Mouse (Mus musculus): ENCODE measurements around the gene Plekhh3.

Gene Plekhh3

DNA sequence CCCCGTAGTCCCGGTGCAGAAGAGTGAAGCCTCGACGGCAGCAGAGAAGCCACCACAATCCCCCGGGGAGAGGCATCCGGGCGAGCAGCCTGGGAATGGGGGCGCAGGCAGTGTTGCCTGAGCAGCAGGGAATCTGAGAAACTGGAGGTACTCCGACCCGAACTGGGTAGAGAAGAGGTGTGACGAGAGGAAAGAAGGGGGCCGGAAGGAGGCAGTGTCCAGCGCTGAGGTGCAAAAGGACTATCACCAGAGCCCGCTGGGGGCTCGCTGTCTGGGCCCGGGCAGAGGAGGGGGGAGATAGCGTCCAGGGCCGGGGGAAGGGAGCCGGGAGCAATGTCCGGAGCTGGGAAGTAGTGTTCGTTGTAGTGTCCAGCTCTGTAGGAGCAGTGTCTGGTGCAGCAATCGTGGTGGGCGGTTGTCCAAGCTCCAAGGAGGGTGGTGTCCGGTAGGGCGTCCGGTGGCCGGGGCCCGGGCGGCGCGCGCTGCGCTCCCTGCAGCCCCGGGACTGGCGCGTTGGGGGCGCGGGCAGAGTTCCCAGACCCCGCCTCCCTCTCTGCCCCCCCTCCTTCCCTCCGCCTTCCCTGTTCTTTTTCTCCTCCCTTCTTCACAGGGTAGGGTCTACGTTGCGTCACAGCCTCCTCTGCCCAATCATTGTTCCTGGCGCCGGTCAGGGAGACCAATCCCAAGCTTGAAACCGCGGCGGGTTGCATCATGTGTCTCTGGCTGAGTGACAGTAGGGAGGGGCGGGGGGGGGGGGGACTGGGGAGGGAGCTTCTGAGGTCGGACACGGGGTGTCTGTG, at the start of gene Plekhh3:
Gene Plekhh3, minus strand, starts transcription at position 541 of the 800 bp plus-strand sequence.
- in situ Hi-C loops (cut with MboI, MseI) = no loop called here

DNA sequence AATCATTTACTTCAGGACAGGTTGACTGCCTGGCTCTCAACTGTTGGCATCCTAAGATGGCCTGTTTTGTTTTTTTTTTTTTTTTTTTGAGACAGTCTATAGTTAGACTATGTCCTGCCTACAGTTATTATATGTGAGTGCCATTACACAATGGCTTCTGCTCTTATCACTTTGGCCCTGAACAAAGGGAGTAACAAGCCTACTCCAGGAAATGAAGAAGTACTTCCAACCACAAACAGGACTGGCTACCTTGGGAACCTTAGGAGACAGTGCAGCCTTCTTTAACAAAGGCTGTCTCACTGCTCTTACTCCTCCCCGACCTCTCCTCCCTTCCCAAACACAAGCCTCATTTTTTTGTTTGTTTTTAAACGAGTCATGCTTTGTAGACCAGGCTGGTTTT, 49.7 kb upstream of the Plekhh3 start:
- in situ Hi-C loops (cut with MboI, MseI) = no loop called here

DNA sequence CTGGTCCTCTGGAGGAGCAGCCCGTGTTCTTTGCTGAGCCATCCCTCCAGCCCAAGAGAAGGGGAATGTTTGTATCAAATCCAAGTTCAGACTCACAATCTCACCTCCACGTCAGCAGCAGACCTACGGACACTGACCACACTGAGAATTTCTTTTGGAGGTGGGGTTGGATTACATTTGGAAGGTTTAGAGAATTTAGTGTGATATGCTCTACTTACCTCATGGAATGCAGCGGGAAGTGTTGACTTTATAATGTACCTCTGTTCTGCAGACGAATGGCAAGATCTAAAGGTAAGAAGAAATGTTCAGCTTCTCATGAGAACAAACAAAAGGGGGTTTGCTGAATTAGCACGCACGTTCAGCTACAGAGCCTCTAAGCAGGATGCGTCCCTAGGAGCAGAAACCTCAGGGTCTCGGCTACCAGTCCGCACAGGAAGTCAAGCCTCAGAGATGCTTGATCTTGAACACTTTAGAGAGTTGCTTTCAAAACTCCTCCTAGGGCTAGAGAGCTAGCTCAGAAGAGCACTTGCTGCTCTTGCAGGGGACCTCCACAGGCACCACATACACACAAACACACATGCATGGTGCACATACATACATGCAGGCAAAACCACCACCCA, 47.4 kb upstream of the Plekhh3 start:
- in situ Hi-C loops (cut with MboI, MseI) = no loop called here

DNA sequence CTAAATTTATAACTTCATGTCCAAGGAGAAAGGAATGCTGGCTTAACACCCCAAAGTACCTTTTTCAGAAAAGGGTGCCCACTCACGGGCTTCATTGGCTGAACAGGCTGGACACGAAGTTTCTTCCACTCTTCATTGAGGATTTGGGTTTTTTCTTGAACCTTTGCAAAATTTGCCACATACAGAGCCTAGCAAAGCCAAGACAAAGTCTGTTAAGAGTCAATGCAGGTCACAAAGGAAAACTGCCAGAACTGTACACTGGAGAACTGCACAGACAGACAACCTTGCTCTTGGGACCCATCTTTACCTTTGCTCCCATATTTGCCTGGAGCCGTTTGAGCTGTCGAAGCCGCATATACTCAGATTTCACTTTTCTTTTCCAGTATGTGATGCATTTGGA, 45.8 kb upstream of the Plekhh3 start:
- in situ Hi-C loops (cut with MboI, MseI) = no loop called here

DNA sequence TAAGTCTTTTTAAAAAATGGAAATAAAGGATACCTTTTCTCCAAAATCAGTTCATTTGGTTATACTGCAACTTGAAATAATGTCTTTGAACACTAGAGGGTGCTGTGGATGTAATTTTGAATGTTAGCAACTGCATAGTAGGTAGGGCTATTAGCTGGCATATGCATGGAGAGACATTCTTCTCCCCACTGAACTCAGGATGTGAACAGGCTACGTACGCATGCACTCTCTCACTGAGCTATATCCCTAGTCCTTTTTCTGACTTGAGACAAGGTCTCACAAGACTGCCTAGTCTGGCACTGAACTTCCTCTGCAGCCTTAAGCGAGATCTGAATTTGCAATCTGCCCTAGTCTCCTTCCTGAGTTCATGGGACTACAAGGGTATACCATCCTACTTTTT, 40.8 kb upstream of the Plekhh3 start:
- in situ Hi-C loops (cut with MboI, MseI) = loop anchor here in 1 of 2 experiments (5.0 kb wide), 1 partner anchor 35 kb away; the partner anchor contains the start of gene Ramp2

DNA sequence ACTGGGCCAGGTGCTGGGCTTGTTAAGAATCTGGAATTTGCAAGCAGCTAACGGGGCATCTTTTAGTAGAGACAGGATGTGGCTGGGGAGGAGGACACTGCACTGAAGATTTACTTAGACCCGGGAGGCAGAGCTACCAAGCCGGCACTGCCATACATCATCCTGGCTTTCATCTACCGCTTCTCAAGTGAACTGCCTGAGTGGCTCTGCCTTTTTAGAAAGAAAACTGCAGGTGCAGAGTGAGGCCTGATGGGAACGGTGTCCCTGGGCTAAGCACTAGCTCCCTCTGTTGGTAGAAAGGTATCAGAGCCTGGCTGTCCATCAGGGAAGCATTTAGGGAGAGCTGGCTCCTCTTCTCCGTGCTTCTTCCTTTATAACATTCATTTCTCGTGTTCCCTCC, 29.8 kb upstream of the Plekhh3 start:
- in situ Hi-C loops (cut with MboI, MseI) = no loop called here

DNA sequence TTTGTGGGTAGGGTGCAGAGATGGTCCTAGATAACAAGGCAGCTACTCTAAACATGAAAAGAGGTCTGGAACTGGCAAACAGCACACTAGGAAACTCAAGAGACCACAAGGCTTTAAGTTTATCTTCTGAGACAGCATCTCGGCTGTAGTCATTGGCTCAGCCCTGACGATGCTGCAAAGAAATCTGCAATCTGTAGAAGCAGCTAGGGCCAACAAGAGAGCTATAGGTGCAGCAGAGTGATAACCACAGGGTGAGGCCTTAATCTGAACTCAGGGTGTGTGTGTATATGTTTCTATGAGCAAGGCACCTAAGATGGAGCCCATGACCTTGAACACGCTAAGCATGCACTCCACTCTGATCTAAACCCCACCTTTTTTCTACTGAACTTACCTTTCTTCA, 28.4 kb upstream of the Plekhh3 start:
- in situ Hi-C loops (cut with MboI, MseI) = loop anchor here in 1 of 2 experiments (10.0 kb wide), 1 partner anchor 825 kb away; the partner anchor contains the start of gene Mpp3

DNA sequence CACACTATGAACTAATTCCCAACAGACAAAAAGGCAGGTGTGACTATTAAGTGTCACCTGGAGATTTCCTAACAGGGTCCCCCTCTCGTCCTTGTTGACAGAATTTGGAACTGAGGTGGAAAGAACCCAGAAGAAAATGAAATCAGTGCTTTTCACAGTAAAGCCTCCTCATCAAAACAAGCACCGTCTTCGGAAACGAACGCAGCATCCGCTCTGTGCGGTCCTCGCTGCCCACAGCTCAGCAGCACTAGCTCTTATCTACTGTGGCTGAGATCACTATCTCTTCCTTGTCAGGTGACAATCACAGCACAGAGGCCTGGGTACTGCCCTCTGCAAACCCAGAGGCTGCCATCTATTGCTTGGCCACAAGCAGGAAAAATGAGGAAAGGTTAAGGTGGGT, 25.0 kb upstream of the Plekhh3 start:
- in situ Hi-C loops (cut with MboI, MseI) = loop anchor here in 1 of 2 experiments (10.0 kb wide), 1 partner anchor 829 kb away; the partner anchor contains the start of gene Mpp3

DNA sequence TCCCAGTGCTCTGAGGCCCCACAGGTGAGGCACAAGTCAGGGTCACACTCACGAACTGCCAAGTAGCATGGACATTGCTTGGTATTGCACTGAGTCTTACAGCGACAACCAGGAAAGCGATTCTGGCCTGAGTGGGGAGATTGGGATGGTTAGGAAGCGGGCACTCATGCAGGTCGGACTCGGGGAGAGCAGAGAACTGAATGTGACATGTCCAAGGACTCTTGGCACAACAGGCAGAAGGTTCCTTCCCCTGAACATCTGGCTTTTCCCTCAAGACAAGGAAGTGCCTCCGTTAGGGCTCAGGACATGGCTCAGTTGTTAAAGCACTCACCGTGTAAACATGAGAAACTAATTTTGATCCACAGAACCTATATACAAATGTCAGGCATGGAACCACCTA, 24.4 kb upstream of the Plekhh3 start:
- in situ Hi-C loops (cut with MboI, MseI) = loop anchor here in 1 of 2 experiments (10.0 kb wide), 1 partner anchor 829 kb away; the partner anchor contains the start of gene Mpp3

DNA sequence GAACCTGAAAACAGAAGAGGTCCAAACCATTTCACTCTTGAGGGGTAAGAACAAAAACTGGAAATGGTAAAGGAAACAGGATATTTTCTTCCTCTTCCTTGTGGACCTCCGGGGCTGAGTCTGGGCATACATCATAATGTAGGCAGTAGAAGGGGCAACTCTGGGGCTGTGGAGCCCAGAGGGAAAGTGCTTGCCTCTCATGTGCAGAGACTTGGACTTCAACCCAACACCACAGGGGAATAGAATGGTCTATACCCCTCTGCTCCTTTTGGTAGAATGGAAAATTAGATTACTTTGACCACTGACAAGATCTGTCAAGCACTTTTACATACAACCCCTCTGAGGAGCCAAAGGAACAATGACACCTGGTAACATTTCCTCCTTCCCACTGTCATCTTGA, 23.9 kb upstream of the Plekhh3 start:
- in situ Hi-C loops (cut with MboI, MseI) = loop anchor here in 1 of 2 experiments (10.0 kb wide), 1 partner anchor 830 kb away; the partner anchor contains the start of gene Mpp3

DNA sequence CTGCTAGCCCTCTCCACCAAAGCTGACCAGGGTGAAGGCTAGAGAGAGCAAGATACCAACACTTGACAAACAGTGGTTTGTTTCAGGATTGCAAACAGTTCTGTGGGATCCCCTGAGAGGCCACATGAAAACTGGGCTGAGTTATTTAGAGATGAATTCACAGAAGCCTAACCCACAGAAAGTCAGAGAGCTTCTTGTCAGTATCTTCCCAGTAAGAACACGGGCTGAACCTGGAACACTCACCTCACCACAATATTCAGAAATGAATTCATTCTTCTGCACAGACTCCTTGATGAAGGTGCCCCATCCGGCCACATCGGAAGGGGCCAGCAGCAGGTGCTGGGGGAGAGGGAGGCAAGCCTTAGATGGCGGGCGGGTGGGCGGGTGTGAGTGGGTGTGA, 23.5 kb upstream of the Plekhh3 start:
- in situ Hi-C loops (cut with MboI, MseI) = loop anchor here in 1 of 2 experiments (10.0 kb wide), 1 partner anchor 830 kb away; the partner anchor contains the start of gene Mpp3

DNA sequence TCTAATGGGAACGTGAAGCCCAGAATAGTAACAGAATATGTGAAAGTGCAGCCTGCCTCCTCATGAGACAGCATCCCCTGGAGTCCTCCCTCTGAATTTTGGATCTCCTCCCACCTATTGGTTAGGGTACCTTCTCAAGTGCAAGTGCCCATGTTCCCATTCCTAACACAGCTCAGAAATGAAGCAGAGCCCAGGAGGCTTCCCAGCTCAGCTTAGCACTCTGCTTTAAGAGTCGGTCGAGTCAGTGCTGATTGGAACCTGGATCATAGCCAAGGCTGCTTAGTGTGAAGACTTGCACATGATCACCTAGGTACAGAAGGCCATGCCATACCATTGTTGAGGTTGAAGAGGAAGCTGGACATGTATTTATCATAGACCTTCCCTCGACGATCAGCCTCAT, 23.0 kb upstream of the Plekhh3 start:
- in situ Hi-C loops (cut with MboI, MseI) = loop anchor here in 1 of 2 experiments (10.0 kb wide), 1 partner anchor 831 kb away; the partner anchor contains the start of gene Mpp3

DNA sequence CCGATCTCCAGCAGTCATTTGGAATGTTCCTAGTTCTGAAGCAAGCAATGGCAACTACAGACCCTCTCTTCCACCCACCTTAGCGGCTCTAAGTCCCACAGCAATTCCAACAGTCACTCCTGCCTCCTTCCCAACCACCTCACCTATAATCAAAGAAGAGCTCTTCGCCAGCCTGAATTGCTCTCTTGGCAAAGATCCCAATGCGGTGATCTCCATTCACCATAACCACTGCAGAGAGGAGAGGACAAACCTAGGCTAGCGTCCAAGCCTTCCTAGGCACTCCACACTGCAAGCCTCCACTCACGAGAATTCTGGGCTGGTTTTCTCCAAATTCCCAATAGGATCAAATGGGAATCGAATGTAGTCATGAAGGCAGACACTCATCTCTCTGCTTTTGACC, 21.9 kb upstream of the Plekhh3 start:
- in situ Hi-C loops (cut with MboI, MseI) = loop anchor here in 1 of 2 experiments (10.0 kb wide), 1 partner anchor 832 kb away; the partner anchor contains the start of gene Mpp3

DNA sequence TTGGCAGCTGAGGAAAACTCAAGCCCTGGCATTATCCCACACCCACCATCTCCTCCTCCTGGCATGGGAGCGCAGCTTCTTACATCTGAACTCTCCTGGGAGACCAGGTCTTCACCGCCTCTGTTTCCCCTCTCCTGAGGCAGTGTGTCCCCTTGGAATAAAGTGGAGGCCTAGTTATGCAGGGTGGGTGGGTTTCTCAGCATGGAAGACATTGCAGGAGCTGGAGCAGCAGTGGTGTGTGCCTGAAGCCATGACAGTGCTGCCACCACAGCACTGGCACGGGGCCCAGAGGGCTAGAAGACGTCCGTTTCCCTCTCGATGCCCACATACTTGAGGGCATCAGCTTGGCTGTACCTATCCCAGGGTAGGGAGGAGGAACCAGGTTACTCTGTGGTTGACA, 21.5 kb upstream of the Plekhh3 start:
- in situ Hi-C loops (cut with MboI, MseI) = loop anchor here in 1 of 2 experiments (10.0 kb wide), 1 partner anchor 832 kb away; the partner anchor contains the start of gene Mpp3

DNA sequence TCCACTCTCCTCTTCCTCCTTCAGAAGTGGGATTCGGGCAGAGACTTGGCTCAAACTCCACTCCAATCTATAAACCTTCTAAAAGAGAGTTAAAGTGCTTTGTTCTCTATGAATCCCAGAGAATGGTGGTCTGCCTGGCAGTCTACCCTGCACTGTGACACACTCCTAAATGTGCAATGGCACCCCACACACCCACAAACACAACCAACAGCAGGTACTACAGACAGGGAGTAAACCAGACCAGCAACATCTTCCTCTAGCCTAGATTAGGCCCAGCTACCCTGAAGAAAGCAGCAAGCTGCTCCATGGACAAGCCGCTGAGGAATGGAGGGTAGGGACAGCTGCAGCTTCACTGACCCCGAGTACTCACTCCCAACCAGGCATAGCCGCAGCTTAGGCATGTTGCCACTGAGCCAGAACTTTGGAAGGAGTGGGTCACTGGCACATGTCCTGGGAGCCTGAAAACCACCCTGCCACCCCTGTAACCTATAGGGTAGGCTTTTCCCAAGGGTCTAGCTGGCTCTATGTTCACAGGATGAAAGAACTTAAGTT, 20.8 kb upstream of the Plekhh3 start:
- in situ Hi-C loops (cut with MboI, MseI) = loop anchor here in 1 of 2 experiments (10.0 kb wide), 1 partner anchor 833 kb away; the partner anchor contains the start of gene Mpp3

DNA sequence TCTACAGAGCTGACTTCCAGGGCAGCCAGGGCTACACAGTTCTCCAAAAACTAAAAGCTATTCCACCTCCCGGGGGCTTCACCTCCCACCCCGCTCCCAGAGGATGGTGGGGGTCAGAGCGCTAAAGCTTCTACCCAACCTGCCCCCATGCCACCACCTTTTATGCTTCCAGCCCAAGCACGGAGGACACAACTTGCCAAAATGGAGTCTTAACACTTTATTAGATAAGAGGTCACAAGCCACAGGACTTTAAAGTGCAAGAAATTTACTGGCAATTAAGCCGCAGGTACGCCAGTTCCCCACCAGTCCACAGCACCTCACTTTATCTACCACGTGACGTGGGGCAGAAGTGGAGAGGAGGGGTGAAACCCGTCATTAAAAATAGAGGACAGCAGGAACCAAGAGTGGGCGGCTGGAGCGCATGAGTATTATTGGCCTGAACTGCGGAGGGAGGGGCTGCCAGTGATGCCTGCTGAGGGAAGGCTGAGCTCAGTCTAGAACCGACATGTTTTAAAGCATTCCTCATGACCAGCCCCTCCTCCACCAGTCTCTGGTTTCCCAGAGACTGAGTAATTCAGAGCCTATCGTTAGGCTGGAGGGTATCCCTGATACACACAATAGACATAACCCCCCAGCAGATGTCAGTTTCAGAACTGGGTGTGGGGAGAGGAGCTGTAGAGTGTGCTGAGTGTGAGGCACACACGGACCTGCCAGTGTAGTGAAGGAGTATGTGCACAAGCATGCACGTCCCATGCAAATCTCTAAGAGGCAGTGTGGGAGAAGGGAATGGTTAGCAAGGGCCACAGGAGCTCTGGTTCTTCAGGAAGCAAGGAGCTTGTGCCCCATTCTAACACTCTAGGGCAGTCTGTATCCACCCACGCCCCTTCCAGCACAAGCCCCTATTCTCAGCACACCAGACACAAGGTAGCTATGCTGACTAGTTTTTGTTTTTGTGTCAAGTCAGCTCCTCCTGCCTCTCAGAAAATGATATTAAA, 20.1 kb upstream of the Plekhh3 start:
- in situ Hi-C loops (cut with MboI, MseI) = loop anchor here in 1 of 2 experiments (10.0 kb wide), 1 partner anchor 834 kb away; the partner anchor contains the start of gene Mpp3

DNA sequence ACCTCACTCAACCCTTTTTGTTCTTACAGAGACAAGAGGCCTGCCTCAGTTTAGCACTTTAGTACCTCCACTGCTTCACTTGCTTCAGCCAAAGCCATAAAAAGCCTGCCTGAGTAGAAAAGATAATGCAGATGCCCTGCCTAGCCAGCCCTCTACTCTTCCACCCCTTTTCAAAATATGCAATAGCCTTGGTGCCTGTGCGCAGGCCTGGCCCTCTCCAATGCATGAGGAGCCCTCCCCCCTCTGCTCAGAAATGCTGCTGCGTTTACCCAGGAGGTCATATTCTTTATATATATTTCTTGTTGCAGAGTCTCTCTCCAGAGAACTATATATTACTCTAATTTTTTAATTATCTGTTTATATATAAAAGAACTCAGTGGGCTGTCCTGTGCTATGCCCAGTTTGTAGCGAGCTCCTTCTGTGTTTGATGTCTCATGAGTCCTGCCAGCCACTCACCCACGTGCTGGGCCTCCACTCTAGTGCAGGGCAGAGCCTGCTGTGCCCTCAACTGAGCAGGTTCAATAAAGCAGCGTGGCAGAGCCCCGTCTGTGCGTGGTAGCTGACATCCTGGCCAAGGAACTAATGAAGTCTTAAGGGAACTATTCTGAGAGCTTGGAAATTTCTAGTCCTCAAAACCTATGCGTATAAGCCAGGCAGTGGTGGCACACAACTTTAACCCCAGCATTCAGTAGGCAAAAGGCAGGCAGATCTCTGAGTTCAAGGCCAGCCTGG, 19.2 kb upstream of the Plekhh3 start:
- in situ Hi-C loops (cut with MboI, MseI) = loop anchor here in 1 of 2 experiments (10.0 kb wide), 1 partner anchor 834 kb away; the partner anchor contains the start of gene Mpp3

DNA sequence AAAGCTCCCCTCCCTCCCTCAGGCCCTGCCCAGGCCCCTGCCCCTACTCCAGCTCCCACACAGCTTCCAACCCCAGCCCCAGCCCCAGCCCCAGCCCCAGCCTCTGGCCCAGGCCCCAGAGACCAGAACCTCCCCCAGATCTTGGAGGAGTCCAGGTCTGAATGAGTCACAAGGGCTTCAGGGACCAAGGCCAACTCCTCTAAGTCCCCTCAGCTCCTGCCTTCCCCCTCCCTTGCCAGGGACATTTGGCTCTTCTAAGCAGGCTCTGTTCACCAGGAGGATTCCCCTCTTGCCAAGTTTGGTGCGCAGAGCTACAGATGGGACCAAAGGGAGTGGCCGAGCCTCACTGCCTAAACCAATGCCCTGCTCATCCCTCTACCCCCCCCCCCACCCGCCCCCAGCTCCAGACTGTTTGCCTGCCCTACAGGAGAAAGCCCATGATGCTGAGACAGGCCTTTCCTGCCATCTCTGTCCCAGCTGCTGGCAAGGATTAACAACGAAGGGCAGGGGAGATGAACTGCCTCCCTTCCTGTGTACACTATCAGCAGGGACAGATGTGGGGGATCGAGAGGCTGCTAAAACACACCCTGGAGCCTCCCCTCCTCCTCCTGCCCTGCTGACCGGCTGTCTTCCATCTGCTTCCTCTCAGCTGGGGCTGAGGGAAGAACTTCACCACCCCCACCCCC, 18.5 kb upstream of the Plekhh3 start:
- in situ Hi-C loops (cut with MboI, MseI) = loop anchor here in 1 of 2 experiments (10.0 kb wide), 2 partner anchors 215 to 835 kb away; partner anchors contain the start of genes Cavin1 and Mpp3
